Mouse (Mus musculus): ENCODE measurements around the gene Tjp2.

DNA sequence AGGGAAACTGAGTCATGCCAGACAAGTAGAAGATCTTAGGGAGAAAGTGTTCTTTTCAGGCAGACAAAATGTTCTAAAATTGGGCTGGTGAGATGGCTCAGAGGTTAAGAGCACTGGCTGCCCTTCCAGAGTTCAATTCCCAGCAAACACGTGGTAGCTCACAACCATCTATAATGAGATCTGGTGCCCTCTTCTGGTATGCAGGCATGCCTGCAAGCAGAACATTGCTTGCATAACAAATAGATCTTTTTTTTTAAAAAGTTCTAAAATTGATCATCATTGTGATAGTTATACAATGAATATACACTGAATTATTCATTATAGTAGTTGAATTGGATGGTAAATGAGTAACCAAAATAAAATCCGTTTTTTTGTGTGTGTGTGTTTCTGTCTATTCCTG lies 6.5 kb downstream of the Tjp2 start:
- peak; percentile 33; the same call in 1 of the 2 replicates for TF ChIP-seq CTCF (IDR thresholded peaks at IDR 0.05; ENCODE audit: borderline replicate concordance, extremely low read depth, insufficient read depth, insufficient read length)
- TF ChIP-seq POLR2A (IDR thresholded peaks at IDR 0.05; ENCODE audit: borderline replicate concordance, extremely low read depth, insufficient read depth, insufficient read length, poor library complexity, severe bottlenecking): no peak
